ENCODE assay signal across 29 mouse cellular contexts in the genomic region with DNA sequence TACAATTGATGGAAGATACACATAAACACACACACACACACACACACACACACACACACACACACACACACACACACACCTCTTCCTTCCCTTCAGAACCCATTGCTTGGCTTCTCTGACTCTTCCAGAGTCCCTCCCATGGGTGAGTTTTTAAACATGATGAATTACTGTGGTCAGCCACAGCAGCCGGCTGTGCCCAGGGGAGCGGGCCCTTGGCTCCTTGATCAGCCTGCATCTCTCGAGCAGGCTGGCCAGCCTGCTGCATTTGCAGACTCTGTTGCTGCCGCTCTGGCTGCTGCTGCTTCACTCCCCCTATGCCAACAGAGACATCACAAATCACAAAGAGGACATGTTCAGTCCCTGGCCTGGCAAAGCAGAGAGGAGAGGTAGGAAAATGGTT. TPM values are rescaled to one million over a fixed set of nuclear protein-coding genes. Genes with fewer than 3 reads are reported as not detected.
DNase-seq lines count a peak whose midpoint lies in the region; ATAC-seq lines count a peak whose summit lies in the region.
"Had no signal": no experiment of that assay in that cellular context is flagged by ENCODE, and none has a peak within 500 bp of the region (broad histone marks: within the 10 kb centered on the region; RNA-seq: fewer than 3 reads in every experiment).

No protein-coding gene starts in this region.

- ATAC-seq in hindbrain, embryonic 11.5 days (ENCODE audit: low FRiP score) = no peak
- ATAC-seq: CD4-positive, CD25-positive, alpha-beta regulatory T cell, adult 4 months; forebrain, embryonic 13.5 days; intestine, embryonic 16.5 days had no signal

- no peaks in the 10 kb centered on the region; the same call in 1 of the 2 replicates for H3K4me1 ChIP-seq in hindbrain, embryonic 11.5 days (replicated peaks; ENCODE audit: control insufficient read depth, insufficient read depth, low read length)
- H3K4me1 ChIP-seq: embryonic facial prominence, embryonic 13.5 days; forebrain, embryonic 13.5 days; heart, embryonic 10.5 days; liver, embryonic 13.5 days; midbrain, embryonic 12.5 days had no signal

- no peaks in the 10 kb centered on the region for H3K36me3 ChIP-seq in hindbrain, embryonic 11.5 days (ENCODE audit: control insufficient read depth, insufficient read depth, low read length)
- H3K36me3 ChIP-seq: embryonic facial prominence, embryonic 13.5 days; heart, embryonic 10.5 days; liver, embryonic 13.5 days; midbrain, embryonic 12.5 days had no signal

- H3K27me3 ChIP-seq in hindbrain, embryonic 11.5 days (ENCODE audit: control insufficient read depth, insufficient read depth, low read length) = no peaks in the 10 kb centered on the region
- H3K27me3 ChIP-seq: embryonic facial prominence, embryonic 13.5 days; forebrain, embryonic 13.5 days; liver, embryonic 13.5 days; midbrain, embryonic 12.5 days had no signal

- intact Hi-C loops in left cerebral cortex, postnatal 4 days (cut with DNase I) = no loop called here
- intact Hi-C loops in left cerebral cortex, postnatal 14 days (cut with DNase I) = no loop called here

- H3K9me3 ChIP-seq in hindbrain, embryonic 11.5 days (ENCODE audit: control insufficient read depth, low read length) = no peaks in the 10 kb centered on the region
- H3K9me3 ChIP-seq: embryonic facial prominence, embryonic 13.5 days; forebrain, embryonic 13.5 days; heart, embryonic 10.5 days; liver, embryonic 13.5 days; midbrain, embryonic 12.5 days had no signal

- DNase-seq in adrenal gland, postnatal 10 days = peak; percentile 3
- no peak for DNase-seq in adrenal gland, adult 8-10 months
- DNase-seq in left cerebral cortex, postnatal 4 days = peak; percentile 34
- no peak for DNase-seq in left cerebral cortex, postnatal 14 days (ENCODE audit: low spot score in 2 of 2)
- peak; percentile 34 for DNase-seq in hindbrain, embryonic 11.5 days (ENCODE audit: low spot score)
- DNase-seq in mesoderm, embryonic 11.5 days (ENCODE audit: low read depth, low spot score) = peak; percentile 22
- no peak for DNase-seq in retina, postnatal 1 day
- no peak for DNase-seq in adrenal gland, postnatal 36 days
- DNase-seq: cerebellum, adult 9-10 months; gastrocnemius, adult 2 months; kidney, adult 9 months; kidney, postnatal 25 days; liver, embryonic 13.5 days; lung, adult 2 months; lung, postnatal 14 days; thymus, postnatal 14 days had no signal

- no peak overlapping the region for H3K4me2 ChIP-seq in hindbrain, embryonic 11.5 days (replicated peaks; ENCODE audit: low read depth, low read length)
- H3K4me2 ChIP-seq: embryonic facial prominence, embryonic 13.5 days; forebrain, embryonic 13.5 days; liver, embryonic 13.5 days; midbrain, embryonic 12.5 days had no signal

- H3K9ac ChIP-seq in hindbrain, embryonic 11.5 days (ENCODE audit: low read depth, low read length) = no peak overlapping the region
- H3K9ac ChIP-seq: embryonic facial prominence, embryonic 13.5 days; forebrain, embryonic 13.5 days; liver, embryonic 13.5 days; midbrain, embryonic 12.5 days had no signal

- peak overlapping the region; percentile 51; the same call in 1 of the 2 replicates for H3K27ac ChIP-seq in hindbrain, embryonic 11.5 days (ENCODE audit: low read depth, low read length)
- H3K27ac ChIP-seq: embryonic facial prominence, embryonic 13.5 days; forebrain, embryonic 13.5 days; gastrocnemius, adult 2 months; heart, embryonic 10.5 days; liver, embryonic 13.5 days; midbrain, embryonic 12.5 days had no signal

- WGBS in hindbrain, embryonic 11.5 days = 33% methylated on average over 4 of the region's 4 CpGs

- H3K4me3 ChIP-seq in hindbrain, embryonic 11.5 days (ENCODE audit: low read depth, low read length) = no peak overlapping the region
- H3K4me3 ChIP-seq: embryonic facial prominence, embryonic 13.5 days; erythroblast, embryonic 14.5 days; forebrain, embryonic 13.5 days; gastrocnemius, adult 2 months; heart, embryonic 10.5 days; liver, embryonic 13.5 days; midbrain, embryonic 12.5 days; myocyte had no signal

RNA-seq across cellular contexts. Expression of gene Glra1, which starts 29.0 kb away (rescaled TPM):
- not detected for total RNA-seq in adrenal gland, postnatal 10 days (2021)
- total RNA-seq in adrenal gland, adult 8-10 months (2022) = not detected
- under 1 TPM in 1 of 2 experiments, not detected in 1; 0.48 TPM for total RNA-seq in left cerebral cortex, postnatal 4 days (2021)
- under 1 TPM; 0.33 to 0.78 TPM for total RNA-seq in left cerebral cortex, postnatal 14 days (2021)
- 5.8 and 10.0 TPM in 2 replicates for polyA plus RNA-seq in hindbrain, embryonic 11.5 days (2014; fragmentation: Nextera tagmentation; extraction: Ambion mirVana)
- not detected for total RNA-seq in adrenal gland, postnatal 36 days (2021)
- total RNA-seq: gastrocnemius, adult 2 months; hematopoietic stem cell, adult 5-6 weeks; megakaryocyte progenitor cell, adult 5-6 weeks had no signal
- polyA plus RNA-seq: CD4-positive, CD25-positive, alpha-beta regulatory T cell, adult 4 months; embryonic facial prominence, embryonic 13.5 days; erythroblast, embryonic 14.5 days; forebrain, embryonic 13.5 days; gonadal fat pad, adult 2 months; heart, embryonic 10.5 days; heart, embryonic 16.5 days; intestine, embryonic 16.5 days; liver, embryonic 13.5 days; lung, adult 2 months; midbrain, embryonic 12.5 days; stomach, embryonic 14.5 days had no signal

Comparison
In these comparisons a context has a peak if more than half of its experiments do, and no peak if none do; other contexts are left out.
1. DNase-seq: peak in adrenal gland, postnatal 10 days (single experiment), left cerebral cortex, postnatal 4 days (single experiment), hindbrain, embryonic 11.5 days (single experiment) and mesoderm, embryonic 11.5 days (single experiment); none in adrenal gland, adult 8-10 months (single experiment), left cerebral cortex, postnatal 14 days (0 of 2), retina, postnatal 1 day (single experiment) and adrenal gland, postnatal 36 days (0 of 2).